Mouse (Mus musculus): Measurements from ENCODE around the gene Zfp687. TPM values are rescaled to one million over a fixed set of nuclear protein-coding genes. Genes with fewer than 3 reads are reported as not detected.

The Zfp687 gene
- total and polyA plus RNA-seq, 3 experiments: 10.9 to 13.5 (median 11.0) TPM

GRCm38 (mm10) chr3:95005651-95006050, 9.6 kb downstream of the Zfp687 start:
- H3K4me1 ChIP-seq (ENCODE audit: control insufficient read depth, insufficient read depth, low read length): no peaks in the 10 kb centered on the region
- H3K9ac ChIP-seq (ENCODE audit: low read depth, low read length): no peak overlapping the region
- TF ChIP-seq EP300 (IDR thresholded peaks at IDR 0.05; ENCODE audit: insufficient read depth, low read depth, low read length): no peak
- no peak for TF ChIP-seq POLR2A (IDR thresholded peaks at IDR 0.05; ENCODE audit: insufficient read depth, low read depth, low read length)
- TF ChIP-seq CTCF (IDR thresholded peaks at IDR 0.05): no peak
- DNase-seq: no peak
- H3K36me3 ChIP-seq (ENCODE audit: control insufficient read depth, insufficient read depth, low read length): peaks cover 3% of the 10 kb centered on the region; the same call in 1 of the 2 replicates
- H3K79me2 ChIP-seq (replicated peaks; ENCODE audit: control insufficient read depth, insufficient read depth, low read length): no peaks in the 10 kb centered on the region
- intact Hi-C loops (cut with DNase I): no loop called here
- 89% methylated on average over 3 of the region's 3 CpGs for WGBS
- no peak overlapping the region for H3K27ac ChIP-seq
- no peak overlapping the region for H3K4me3 ChIP-seq
- H3K27me3 ChIP-seq (ENCODE audit: control insufficient read depth, insufficient read depth, low read length): no peaks in the 10 kb centered on the region

- no peak overlapping the region for H3K9ac ChIP-seq (ENCODE audit: low read depth, low read length)
- H3K27ac ChIP-seq: no peak overlapping the region
- no peaks in the 10 kb centered on the region for H3K27me3 ChIP-seq (ENCODE audit: control insufficient read depth, insufficient read depth, low read length)
- H3K79me2 ChIP-seq (replicated peaks; ENCODE audit: control insufficient read depth, insufficient read depth, low read length): no peaks in the 10 kb centered on the region
- peaks cover 5% of the 10 kb centered on the region for H3K36me3 ChIP-seq (ENCODE audit: control insufficient read depth, insufficient read depth, low read length)
- intact Hi-C loops (cut with DNase I): no loop called here
- TF ChIP-seq CTCF (IDR thresholded peaks at IDR 0.05) (no peak), POLR2A (IDR thresholded peaks at IDR 0.05; ENCODE audit: insufficient read depth, low read depth, low read length) (no peak), EP300 (IDR thresholded peaks at IDR 0.05; ENCODE audit: insufficient read depth, low read depth, low read length) (no peak)
- no peak overlapping the region for H3K4me3 ChIP-seq
- no peaks in the 10 kb centered on the region for H3K4me1 ChIP-seq (ENCODE audit: control insufficient read depth, insufficient read depth, low read length)
- no peak for DNase-seq
Observed at GRCm38 (mm10) chr3:95003273-95003672, 12.0 kb downstream of the Zfp687 start.

DNA sequence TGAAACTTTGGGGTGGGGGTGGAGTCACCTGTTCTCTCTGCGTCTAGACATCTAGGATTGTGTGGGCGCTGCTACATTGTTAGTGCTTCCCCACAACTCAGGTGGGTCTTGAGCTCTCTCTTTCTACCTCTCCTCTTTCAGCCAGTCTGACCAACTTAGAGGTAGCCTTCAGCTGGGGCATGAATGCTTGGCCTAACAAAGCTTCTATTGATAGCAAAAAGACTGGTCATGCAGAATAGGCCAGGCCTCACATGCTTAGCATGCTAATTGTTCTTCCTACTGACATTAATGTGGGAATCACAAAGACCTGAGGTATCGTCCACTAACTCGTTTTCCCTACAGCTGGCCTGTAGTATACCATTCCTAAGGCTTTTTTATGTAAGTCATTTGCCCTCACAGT, 12.7 kb downstream of the Zfp687 start:
- Histone ChIP-seq H3K4me1 (ENCODE audit: control insufficient read depth, insufficient read depth, low read length) (no peaks in the 10 kb centered on the region), H3K36me3 (ENCODE audit: control insufficient read depth, insufficient read depth, low read length) (peaks cover 5% of the 10 kb centered on the region), H3K79me2 (replicated peaks; ENCODE audit: control insufficient read depth, insufficient read depth, low read length) (no peaks in the 10 kb centered on the region), H3K27me3 (ENCODE audit: control insufficient read depth, insufficient read depth, low read length) (no peaks in the 10 kb centered on the region), H3K4me3 (no peak overlapping the region), H3K27ac (no peak overlapping the region), H3K9ac (ENCODE audit: low read depth, low read length) (no peak overlapping the region)
- no peak for DNase-seq
- TF ChIP-seq POLR2A (IDR thresholded peaks at IDR 0.05; ENCODE audit: insufficient read depth, low read depth, low read length) (no peak), EP300 (IDR thresholded peaks at IDR 0.05; ENCODE audit: insufficient read depth, low read depth, low read length) (no peak), CTCF (IDR thresholded peaks at IDR 0.05) (no peak)
- intact Hi-C loops (cut with DNase I): no loop called here
- WGBS: 90% methylated on average over 4 of the region's 4 CpGs

- no peak overlapping the region for H3K4me3 ChIP-seq
- no peaks in the 10 kb centered on the region for H3K27me3 ChIP-seq (ENCODE audit: control insufficient read depth, insufficient read depth, low read length)
- TF ChIP-seq CTCF (IDR thresholded peaks at IDR 0.05) (no peak; the same call in 1 of the 2 replicates), EP300 (IDR thresholded peaks at IDR 0.05; ENCODE audit: insufficient read depth, low read depth, low read length) (0 out of 2 replicates have a peak, but pooled peaks have one; percentile 14)
- no peaks in the 10 kb centered on the region; the same call in 1 of the 2 replicates for H3K4me1 ChIP-seq (ENCODE audit: control insufficient read depth, insufficient read depth, low read length)
- intact Hi-C loops (cut with DNase I): loop anchor here (1.0 to 2.0 kb wide), 3 partner anchors 22 to 108 kb away; partner anchors contain the start of gene Pi4kb
- 25% methylated on average over 2 of the region's 2 CpGs for WGBS
- H3K36me3 ChIP-seq (ENCODE audit: control insufficient read depth, insufficient read depth, low read length): peaks cover 4% of the 10 kb centered on the region; the same call in 1 of the 2 replicates
- H3K27ac ChIP-seq: no peak overlapping the region
- DNase-seq: peak; percentile 72 to 81
- no peak overlapping the region for H3K9ac ChIP-seq (ENCODE audit: low read depth, low read length)
- H3K79me2 ChIP-seq (replicated peaks; ENCODE audit: control insufficient read depth, insufficient read depth, low read length): no peaks in the 10 kb centered on the region
Observed at GRCm38 (mm10) chr3:94996946-94997345, 18.3 kb downstream of the Zfp687 start.

DNA sequence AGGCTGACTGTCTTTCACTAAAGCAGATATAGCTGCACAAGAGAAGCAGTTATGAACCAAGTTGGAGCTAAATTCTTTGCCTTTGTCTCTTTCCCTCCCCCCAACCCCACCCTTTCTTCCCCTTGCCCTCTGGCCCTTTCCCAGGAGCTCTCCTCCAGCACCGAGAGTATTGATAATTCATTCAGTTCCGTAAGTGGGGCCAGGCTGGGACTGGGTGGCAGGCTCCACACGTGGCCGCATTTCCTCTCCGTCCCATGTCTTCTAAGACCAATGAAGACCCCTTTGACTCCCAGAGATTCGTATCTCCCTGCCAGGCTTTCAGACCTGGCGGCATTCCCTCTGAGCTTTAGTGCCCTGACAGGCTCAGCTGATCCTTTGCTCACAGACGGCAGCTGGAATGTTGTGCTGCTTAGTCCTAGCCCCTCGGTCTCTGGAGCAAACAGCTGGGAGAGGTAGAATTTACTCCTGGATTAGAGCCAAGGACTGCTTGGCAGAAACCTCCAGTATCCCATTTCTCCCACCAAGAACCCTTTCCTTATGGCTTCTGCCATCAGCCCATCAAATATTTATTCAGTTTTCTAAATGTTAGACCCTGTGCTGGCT, 26.0 kb downstream of the Zfp687 start:
- H3K36me3 ChIP-seq (ENCODE audit: control insufficient read depth, insufficient read depth, low read length): peaks cover 34% of the 10 kb centered on the region

DNA sequence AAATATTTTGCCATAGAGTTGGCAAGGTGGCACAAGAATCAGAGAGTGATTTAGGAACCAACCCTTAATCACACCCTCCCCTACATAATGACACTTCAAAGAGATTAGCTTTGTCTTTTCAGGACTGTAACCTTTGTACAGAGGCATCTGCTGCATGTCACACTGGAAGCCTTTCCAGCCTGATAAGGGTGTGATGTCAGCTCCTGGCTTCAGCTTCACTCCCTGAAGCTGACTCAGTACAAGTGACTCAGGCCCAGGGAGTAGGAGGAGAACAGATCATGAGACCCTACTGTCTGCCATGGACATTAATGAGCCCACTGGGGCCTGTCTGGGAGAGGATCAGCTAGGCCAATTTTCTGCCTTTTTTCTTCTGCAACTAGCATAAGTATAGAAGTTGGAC, 27.7 kb downstream of the Zfp687 start:
- DNase-seq: peak; percentile 72 to 87
- intact Hi-C loops (cut with DNase I): no loop called here
- no peaks in the 10 kb centered on the region; the same call in 1 of the 2 replicates for H3K79me2 ChIP-seq (replicated peaks; ENCODE audit: control insufficient read depth, insufficient read depth, low read length)
- H3K4me1 ChIP-seq (ENCODE audit: control insufficient read depth, insufficient read depth, low read length): peaks cover 20% of the 10 kb centered on the region
- H3K36me3 ChIP-seq (ENCODE audit: control insufficient read depth, insufficient read depth, low read length): peaks cover 34% of the 10 kb centered on the region
- no peak overlapping the region for H3K9ac ChIP-seq (ENCODE audit: low read depth, low read length)
- no peak overlapping the region for H3K4me3 ChIP-seq
- TF ChIP-seq CTCF (IDR thresholded peaks at IDR 0.05): no peak
- peak; percentile 95 for TF ChIP-seq EP300 (IDR thresholded peaks at IDR 0.05; ENCODE audit: insufficient read depth, low read depth, low read length)
- no peaks in the 10 kb centered on the region for H3K27me3 ChIP-seq (ENCODE audit: control insufficient read depth, insufficient read depth, low read length)
- H3K27ac ChIP-seq: peak overlapping the region; percentile 56

More for the DNA sequence above, 26.0 kb downstream of the Zfp687 start:
- no peak for TF ChIP-seq EP300 (IDR thresholded peaks at IDR 0.05; ENCODE audit: insufficient read depth, low read depth, low read length)
- no peak for TF ChIP-seq CTCF (IDR thresholded peaks at IDR 0.05)
- TF ChIP-seq POLR2A (IDR thresholded peaks at IDR 0.05; ENCODE audit: insufficient read depth, low read depth, low read length): no peak
- Histone ChIP-seq H3K4me1 (ENCODE audit: control insufficient read depth, insufficient read depth, low read length) (peaks cover 20% of the 10 kb centered on the region), H3K27me3 (ENCODE audit: control insufficient read depth, insufficient read depth, low read length) (no peaks in the 10 kb centered on the region), H3K4me3 (no peak overlapping the region), H3K9ac (ENCODE audit: low read depth, low read length) (no peak overlapping the region; the same call in 1 of the 2 replicates), H3K27ac (peak overlapping the region; percentile 18), H3K79me2 (replicated peaks; ENCODE audit: control insufficient read depth, insufficient read depth, low read length) (no peaks in the 10 kb centered on the region)
- intact Hi-C loops (cut with DNase I): no loop called here
- DNase-seq: no peak
- WGBS: 27% methylated on average over 9 of the region's 9 CpGs
